Mouse (Mus musculus) forebrain, embryonic 13.5 days (tissue): ENCODE results near the gene Scgb1c1. TPM values are rescaled to one million over a fixed set of nuclear protein-coding genes. Genes with fewer than 3 reads are reported as not detected.

Experiments used
- ATAC-seq: fragments of 200-750 bp; cut with Nextera tagmentation; 2 replicates; pipeline ENCODE4 v1.8.0; 2017
- H3K27ac ChIP-seq: fragments of 300-500 bp; sonication (generic); 2 replicates; pipeline ENCODE4 v1.5.1; 2015; ENCODE audit warnings: inconsistent platforms, mild to moderate bottlenecking, moderate library complexity
- H3K27me3 ChIP-seq: fragments of 300-500 bp; sonication (generic); 2 replicates; pipeline ENCODE4 v1.6.1; 2015; ENCODE audit warnings: mild to moderate bottlenecking, inconsistent platforms
- H3K36me3 ChIP-seq: fragments of 300-500 bp; sonication (generic); 2 replicates; pipeline ENCODE4 v1.6.1; 2015; ENCODE audit warnings: mild to moderate bottlenecking, inconsistent platforms; ENCODE audit not compliant: poor library complexity, severe bottlenecking
- H3K4me1 ChIP-seq: fragments of 300-500 bp; sonication (generic); 2 replicates; pipeline ENCODE4 v1.6.1; 2015; ENCODE audit warnings: inconsistent platforms
- H3K4me2 ChIP-seq: fragments of 300-500 bp; sonication (generic); 2 replicates; pipeline ENCODE4 v1.6.1; 2015; ENCODE audit warnings: inconsistent platforms, mild to moderate bottlenecking, moderate library complexity
- H3K4me3 ChIP-seq: fragments of 300-500 bp; sonication (generic); 2 replicates; pipeline ENCODE4 v1.5.1; 2015; ENCODE audit warnings: mild to moderate bottlenecking, inconsistent platforms
- H3K9ac ChIP-seq: fragments of 300-500 bp; sonication (generic); 2 replicates; pipeline ENCODE4 v1.6.1; 2015; ENCODE audit warnings: mild to moderate bottlenecking, inconsistent platforms
- H3K9me3 ChIP-seq: fragments of 300-500 bp; sonication (generic); replicated peaks from 2 replicates; pipeline ENCODE4 v1.6.1; 2016; ENCODE audit warnings: inconsistent platforms
- WGBS: fragments of 180-500 bp; shearing (Covaris S2); methylation state at CpG from one replicate; pipeline ENCODE4 v1.1.7; 2015; 5-methylcytosine and 5-hydroxymethylcytosine counted together
- polyA plus RNA-seq: library from polyadenylated mRNA; unstranded; fragments of >200 nt; fragmentation: Nextera tagmentation; extraction: Ambion mirVana; gene quantifications from 2 replicates; pipeline ENCODE4 v1.2.1, GENCODE M21; 2015

Gene Scgb1c1
- polyA plus RNA-seq, 1 experiment from 2014 or later, result not detected

GRCm38 (mm10) chr7:140894611-140895010 is 49.3 kb downstream of the Scgb1c1 start:
- WGBS, result 96% methylated on average over 3 of the region's 3 CpGs

More at GRCm38 (mm10) chr7:140894611-140895010, 49.3 kb downstream of the Scgb1c1 start:
- Histone ChIP-seq H3K4me3 (no peak overlapping the region), H3K36me3 (peaks cover 81% of the 10 kb centered on the region), H3K4me2 (no peak overlapping the region), H3K9me3 (no peaks in the 10 kb centered on the region), H3K9ac (no peak overlapping the region), H3K27me3 (no peaks in the 10 kb centered on the region), H3K4me1 (no peaks in the 10 kb centered on the region), H3K27ac (no peak overlapping the region)
- no peak for ATAC-seq

Other genes starting within 250 kb of the Scgb1c1 start
- gene Olfr46, start 244.3 kb upstream of the Scgb1c1 start, polyA plus RNA-seq, result 0.04 TPM in 1 of 2 replicates, not detected in the other
- gene Olfr61, start 216.6 kb upstream of the Scgb1c1 start, polyA plus RNA-seq, result not detected in 2 replicates
- not detected in 2 replicates for gene Olfr53, start 199.1 kb upstream of the Scgb1c1 start, polyA plus RNA-seq
- gene Olfr539, start 185.6 kb upstream of the Scgb1c1 start, polyA plus RNA-seq, result 0.01 TPM in 1 of 2 replicates, not detected in the other
- not detected in 2 replicates for gene Olfr45, start 163.6 kb upstream of the Scgb1c1 start, polyA plus RNA-seq
- gene Olfr541, start 148.3 kb upstream of the Scgb1c1 start, polyA plus RNA-seq, result not detected in 2 replicates
- not detected in 2 replicates for gene Cyp2e1, start 81.8 kb upstream of the Scgb1c1 start, polyA plus RNA-seq
- gene Syce1, start 57.7 kb upstream of the Scgb1c1 start, polyA plus RNA-seq, result 0.28 TPM in 1 of 2 replicates, not detected in the other
- gene Zfp941, start 23.4 kb upstream of the Scgb1c1 start, polyA plus RNA-seq, result 8.7 and 10.6 TPM in 2 replicates
- gene Urah, start 10.5 kb upstream of the Scgb1c1 start, polyA plus RNA-seq, result not detected in 2 replicates
- not detected in 2 replicates for gene Odf3, start 2.3 kb downstream of the Scgb1c1 start, polyA plus RNA-seq
- gene Gm45785, start 10.8 kb downstream of the Scgb1c1 start, polyA plus RNA-seq, result not detected in 2 replicates
- 65.7 and 80.4 TPM in 2 replicates for gene Ric8a, start 11.4 kb downstream of the Scgb1c1 start, polyA plus RNA-seq
- gene Bet1l, start 12.0 kb downstream of the Scgb1c1 start, polyA plus RNA-seq, result 34.6 and 38.7 TPM in 2 replicates
- gene Psmd13, start 36.4 kb downstream of the Scgb1c1 start, polyA plus RNA-seq, result 310 and 318 TPM in 2 replicates
- 29.4 and 31.0 TPM in 2 replicates for gene Sirt3, start 36.8 kb downstream of the Scgb1c1 start, polyA plus RNA-seq
- gene Cox8b, start 54.9 kb downstream of the Scgb1c1 start, polyA plus RNA-seq, result not detected in 2 replicates
- gene Nlrp6, start 75.4 kb downstream of the Scgb1c1 start, polyA plus RNA-seq, result 0.22 and 0.28 TPM in 2 replicates
- 8.2 and 9.4 TPM in 2 replicates for gene Pgghg, start 95.8 kb downstream of the Scgb1c1 start, polyA plus RNA-seq
- 0.45 and 0.64 TPM in 2 replicates for gene Ifitm5, start 104.7 kb downstream of the Scgb1c1 start, polyA plus RNA-seq
- not detected in 2 replicates for gene Gm45717, start 110.4 kb downstream of the Scgb1c1 start, polyA plus RNA-seq
- 147 and 153 TPM in 2 replicates for gene Ifitm2, start 110.4 kb downstream of the Scgb1c1 start, polyA plus RNA-seq
- 2.7 and 4.8 TPM in 2 replicates for gene Ifitm1, start 121.7 kb downstream of the Scgb1c1 start, polyA plus RNA-seq
- 12.7 and 18.1 TPM in 2 replicates for gene Ifitm3, start 165.2 kb downstream of the Scgb1c1 start, polyA plus RNA-seq
- not detected in 2 replicates for gene Ifitm6, start 172.4 kb downstream of the Scgb1c1 start, polyA plus RNA-seq
- gene Gm17387, start 183.6 kb downstream of the Scgb1c1 start, polyA plus RNA-seq, result not detected in 2 replicates
- gene B4galnt4, start 215.6 kb downstream of the Scgb1c1 start, polyA plus RNA-seq, result 33.0 and 34.7 TPM in 2 replicates
- 0.25 TPM in 1 of 2 replicates, not detected in the other for gene Pkp3, start 232.7 kb downstream of the Scgb1c1 start, polyA plus RNA-seq